Mouse (Mus musculus): Measurements from ENCODE around the gene Gm20708. TPM values are rescaled to one million over a fixed set of nuclear protein-coding genes. Genes with fewer than 3 reads are reported as not detected.

The Gm20708 gene
- polyA plus RNA-seq, 1 experiment from 2014 or later = 0.53 TPM

DNA sequence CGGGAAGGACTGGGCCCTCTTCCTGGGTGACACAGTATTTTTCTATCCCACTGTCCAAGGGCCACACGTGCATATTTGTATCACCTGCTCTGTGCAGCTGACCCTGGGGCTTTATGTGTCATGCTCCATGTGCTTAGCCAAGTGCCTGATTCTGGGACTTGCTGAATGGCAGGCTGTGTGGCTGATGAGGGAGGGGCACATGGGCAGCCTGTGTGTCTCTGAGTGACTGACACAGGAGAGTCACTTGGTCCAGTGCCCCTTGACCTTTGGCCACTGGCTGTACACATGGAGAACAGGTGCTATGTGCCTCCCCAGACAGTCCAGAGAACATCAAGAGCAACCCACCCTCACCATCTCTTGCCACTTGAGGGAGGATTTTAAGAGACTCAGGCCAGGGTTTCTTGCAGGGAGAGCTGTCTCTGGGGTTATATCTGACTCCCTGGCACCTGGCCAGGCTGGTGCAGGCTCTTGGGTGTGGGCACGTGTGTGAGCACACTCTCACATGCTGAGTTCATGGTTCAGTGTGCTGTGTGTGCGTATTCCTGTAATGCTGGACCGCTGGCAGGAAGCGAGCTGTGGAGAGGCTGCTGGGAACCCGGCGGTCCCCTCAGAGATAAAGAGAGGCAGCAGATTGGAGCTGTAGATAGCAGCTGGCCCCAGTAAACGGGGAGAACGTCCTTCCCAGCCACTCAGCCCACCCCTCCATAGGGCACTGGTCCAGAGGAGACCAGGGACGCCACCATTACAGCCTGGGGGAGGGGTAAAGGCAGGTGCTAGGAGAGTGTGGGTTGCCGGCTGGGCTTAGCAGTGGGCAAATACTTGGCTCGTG is 68.7 kb downstream of the Gm20708 start:
- H3K4me1 ChIP-seq = peaks cover 42% of the 10 kb centered on the region
- ATAC-seq (ENCODE audit: insufficient read depth, low FRiP score, low read depth) = peak; percentile 36; the same call in 1 of the 2 replicates
- H3K4me2 ChIP-seq = peak overlapping the region; percentile 44
- 24% methylated on average over 13 of the region's 13 CpGs for WGBS
- H3K9ac ChIP-seq = no peak overlapping the region
- H3K4me3 ChIP-seq (replicated peaks) = no peak overlapping the region; the same call in 1 of the 2 replicates
- H3K9me3 ChIP-seq = no peaks in the 10 kb centered on the region
- H3K36me3 ChIP-seq = no peaks in the 10 kb centered on the region
- peak overlapping the region; percentile 57; the same call in 1 of the 2 replicates for H3K27ac ChIP-seq
- H3K27me3 ChIP-seq (replicated peaks) = no peaks in the 10 kb centered on the region

DNA sequence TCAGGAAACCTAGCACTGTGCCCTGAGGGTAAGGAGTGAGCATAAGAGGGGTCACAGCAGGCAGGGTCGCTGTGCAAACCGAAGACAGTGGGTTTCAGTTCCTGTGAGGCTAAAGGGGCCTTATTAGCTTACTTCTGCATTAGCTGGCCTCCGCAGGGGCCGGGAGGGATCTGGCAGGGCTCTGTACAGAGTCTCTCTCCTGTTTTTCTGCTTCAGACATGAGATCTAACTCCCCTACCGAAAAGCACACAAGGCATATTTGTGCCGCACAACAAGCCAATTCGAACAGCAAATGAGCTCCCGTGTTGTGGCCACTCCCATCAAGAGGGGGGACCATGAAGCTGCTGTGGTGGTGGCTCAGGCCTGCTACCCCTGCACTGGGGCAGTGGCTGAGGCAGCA is 69.4 kb downstream of the Gm20708 start:
- H3K36me3 ChIP-seq = no peaks in the 10 kb centered on the region
- no peak overlapping the region for H3K4me3 ChIP-seq (replicated peaks)
- H3K4me1 ChIP-seq = peaks cover 42% of the 10 kb centered on the region
- 0 out of 2 replicates have a peak, but pooled peaks have one; percentile 1 for ATAC-seq (ENCODE audit: insufficient read depth, low FRiP score, low read depth)
- H3K27me3 ChIP-seq (replicated peaks) = no peaks in the 10 kb centered on the region
- peak overlapping the region; percentile 44 for H3K4me2 ChIP-seq
- no peaks in the 10 kb centered on the region for H3K9me3 ChIP-seq
- H3K9ac ChIP-seq = no peak overlapping the region
- 27% methylated on average over 8 of the region's 8 CpGs for WGBS
- H3K27ac ChIP-seq = peak overlapping the region; percentile 57; the same call in 1 of the 2 replicates

DNA sequence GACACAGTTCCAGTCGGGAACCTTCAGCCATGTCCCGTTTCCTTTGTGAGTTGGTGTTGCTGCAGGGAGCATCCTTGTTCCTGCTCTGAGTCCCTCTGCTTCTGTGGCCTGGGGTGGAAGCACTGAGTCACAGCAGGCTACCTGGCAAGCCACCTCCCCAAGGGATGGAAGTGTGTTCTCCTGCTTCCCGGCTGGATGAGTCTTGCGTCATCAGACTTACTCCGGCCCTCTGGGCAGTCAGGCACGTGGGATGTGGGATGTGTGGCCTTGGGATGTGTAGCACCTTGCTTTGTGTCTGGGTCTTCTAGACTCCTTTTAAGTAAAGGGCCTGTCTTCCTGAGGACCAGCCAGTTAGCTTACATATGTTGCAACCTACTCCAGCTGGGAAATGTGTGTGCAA is 70.2 kb downstream of the Gm20708 start:
- Histone ChIP-seq H3K4me2 (no peak overlapping the region), H3K9me3 (no peaks in the 10 kb centered on the region), H3K4me1 (peaks cover 42% of the 10 kb centered on the region), H3K4me3 (replicated peaks) (no peak overlapping the region), H3K36me3 (no peaks in the 10 kb centered on the region), H3K9ac (no peak overlapping the region), H3K27me3 (replicated peaks) (no peaks in the 10 kb centered on the region), H3K27ac (no peak overlapping the region)
- 75% methylated on average over 6 of the region's 6 CpGs for WGBS
- ATAC-seq (ENCODE audit: insufficient read depth, low FRiP score, low read depth) = no peak

DNA sequence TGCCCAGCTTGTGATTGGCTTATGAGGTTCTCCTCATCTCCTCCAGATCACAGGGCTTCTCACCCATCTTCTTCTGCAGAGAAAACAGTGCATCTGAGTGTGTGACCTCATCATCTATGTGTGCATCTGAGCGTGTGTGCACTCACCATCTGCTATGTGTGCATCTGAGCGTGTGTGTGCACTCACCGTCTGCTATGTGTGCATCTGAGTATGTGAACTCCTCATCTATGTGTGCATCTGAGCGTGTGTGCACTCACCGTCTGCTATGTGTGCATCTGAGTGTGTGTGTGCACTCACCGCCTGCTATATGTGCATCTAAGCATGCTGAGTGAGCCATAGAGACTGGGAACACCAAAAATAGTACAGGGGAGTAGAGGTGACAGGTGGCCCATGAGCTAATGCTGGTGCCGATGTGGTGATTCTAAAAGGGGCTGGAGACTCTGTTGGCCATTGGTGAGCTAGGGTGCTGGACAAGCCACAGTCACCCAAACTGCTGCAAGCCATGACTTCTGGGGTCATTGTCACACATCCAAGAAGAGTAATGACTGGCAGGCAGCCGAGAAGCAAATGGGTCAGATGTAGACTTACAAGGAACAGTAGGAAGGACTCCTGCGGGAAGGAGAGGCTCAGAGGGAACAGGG is 71.0 kb downstream of the Gm20708 start:
- WGBS = 90% methylated on average over 9 of the region's 9 CpGs
- Histone ChIP-seq H3K4me3 (replicated peaks) (no peak overlapping the region), H3K36me3 (no peaks in the 10 kb centered on the region), H3K4me1 (peaks cover 37% of the 10 kb centered on the region), H3K4me2 (no peak overlapping the region), H3K9me3 (no peaks in the 10 kb centered on the region), H3K27me3 (replicated peaks) (no peaks in the 10 kb centered on the region), H3K27ac (0 out of 2 replicates have a peak overlapping the region, but pooled peaks have one; percentile 62), H3K9ac (no peak overlapping the region)
- ATAC-seq (ENCODE audit: insufficient read depth, low FRiP score, low read depth) = no peak

DNA sequence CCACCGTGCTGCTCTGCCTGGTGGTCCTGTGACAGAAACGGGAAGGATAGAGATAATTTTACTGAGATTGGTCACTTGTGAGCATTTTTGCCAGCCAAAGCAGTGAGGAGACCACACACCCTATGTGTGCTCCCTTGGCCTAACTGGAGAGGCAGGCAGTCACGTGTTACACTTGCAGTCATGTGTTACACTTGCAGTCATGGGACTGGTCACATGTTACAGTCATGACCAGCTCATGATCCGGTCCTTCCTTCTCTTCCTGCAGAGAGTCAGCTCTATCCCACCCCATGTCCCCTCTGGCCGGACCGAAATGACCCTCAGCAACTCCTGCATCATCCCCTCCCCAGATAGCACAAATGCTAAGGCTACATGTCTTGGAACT is 71.5 kb downstream of the Gm20708 start:
- Histone ChIP-seq H3K4me1 (peaks cover 36% of the 10 kb centered on the region), H3K27me3 (replicated peaks) (no peaks in the 10 kb centered on the region), H3K4me3 (replicated peaks) (no peak overlapping the region), H3K9ac (no peak overlapping the region), H3K27ac (0 out of 2 replicates have a peak overlapping the region, but pooled peaks have one; percentile 62), H3K4me2 (no peak overlapping the region), H3K9me3 (no peaks in the 10 kb centered on the region), H3K36me3 (no peaks in the 10 kb centered on the region)
- WGBS = 75% methylated on average over 6 of the region's 6 CpGs
- no peak for ATAC-seq (ENCODE audit: insufficient read depth, low FRiP score, low read depth)

DNA sequence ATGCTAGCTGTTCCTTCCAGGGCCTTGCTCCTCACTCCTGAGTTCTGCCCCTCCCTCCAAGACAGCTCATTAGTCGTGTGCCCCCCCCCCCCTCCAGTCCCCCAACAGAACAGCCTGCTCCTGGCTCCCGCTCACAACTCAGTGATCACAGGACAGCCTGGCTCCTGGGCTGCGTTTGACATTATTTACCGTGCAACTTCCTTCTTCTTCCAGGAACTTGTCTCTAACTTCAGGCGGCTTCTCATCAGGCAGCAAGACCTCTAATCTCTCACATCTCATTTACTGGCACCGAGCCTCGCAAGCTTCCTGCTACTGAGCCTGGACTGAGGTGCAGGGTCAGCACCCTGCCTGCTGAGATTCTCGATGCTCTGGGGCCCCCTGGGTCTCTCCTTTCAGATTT is 72.3 kb downstream of the Gm20708 start:
- Histone ChIP-seq H3K9me3 (no peaks in the 10 kb centered on the region), H3K27ac (peak overlapping the region; percentile 62), H3K9ac (no peak overlapping the region), H3K4me2 (no peak overlapping the region), H3K27me3 (replicated peaks) (no peaks in the 10 kb centered on the region), H3K4me1 (peaks cover 36% of the 10 kb centered on the region), H3K36me3 (no peaks in the 10 kb centered on the region), H3K4me3 (replicated peaks) (no peak overlapping the region)
- 3% methylated on average over 7 of the region's 8 CpGs for WGBS
- ATAC-seq (ENCODE audit: insufficient read depth, low FRiP score, low read depth) = no peak; the same call in 1 of the 2 replicates

DNA sequence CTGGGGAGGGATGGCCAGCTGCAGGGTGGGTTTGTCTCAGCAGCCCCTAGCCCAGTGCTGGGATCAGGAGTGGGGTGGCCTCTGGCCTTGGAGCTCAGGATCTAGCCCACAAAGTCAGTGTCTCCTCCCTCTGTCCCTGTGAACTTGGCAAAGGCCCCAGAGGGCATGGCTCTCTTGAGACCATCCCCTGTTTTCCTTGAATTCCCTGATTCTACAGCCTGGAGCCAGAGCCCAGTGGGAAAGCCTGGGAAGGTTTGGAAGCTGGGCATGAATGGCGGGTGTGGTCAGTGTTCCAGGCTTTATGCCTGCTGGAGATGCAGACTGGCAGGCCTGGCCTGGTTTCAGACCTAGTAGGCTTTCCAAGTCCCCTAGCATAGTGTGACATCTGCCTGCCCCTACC is 72.7 kb downstream of the Gm20708 start:
- Histone ChIP-seq H3K36me3 (no peaks in the 10 kb centered on the region), H3K4me3 (replicated peaks) (no peak overlapping the region), H3K4me2 (no peak overlapping the region), H3K4me1 (peaks cover 36% of the 10 kb centered on the region), H3K9ac (no peak overlapping the region), H3K27me3 (replicated peaks) (no peaks in the 10 kb centered on the region), H3K9me3 (no peaks in the 10 kb centered on the region), H3K27ac (peak overlapping the region; percentile 62)
- 78% methylated on average over 1 of the region's 1 CpGs for WGBS
- ATAC-seq (ENCODE audit: insufficient read depth, low FRiP score, low read depth) = no peak

DNA sequence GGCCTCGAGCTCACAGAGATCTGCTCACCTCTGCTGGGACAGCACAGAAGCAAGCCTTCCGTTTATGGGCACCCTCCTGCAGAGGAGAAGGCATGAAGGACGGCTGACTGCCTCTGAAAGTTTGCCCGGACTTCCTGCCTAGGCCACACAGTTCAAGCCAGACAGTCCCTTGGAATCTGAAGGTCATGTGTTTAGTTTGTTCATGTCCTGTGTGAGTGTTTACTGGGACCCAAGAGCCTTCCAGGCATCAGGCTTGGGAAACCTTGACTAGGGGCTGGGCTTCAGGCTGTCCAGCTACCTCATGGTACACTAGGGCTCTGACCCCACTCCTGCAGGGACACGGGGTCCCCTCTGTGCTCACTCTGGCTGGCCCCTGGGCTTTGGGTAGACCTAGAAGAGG is 76.5 kb downstream of the Gm20708 start:
- H3K9ac ChIP-seq = no peak overlapping the region
- no peak for ATAC-seq (ENCODE audit: insufficient read depth, low FRiP score, low read depth)
- peaks cover 48% of the 10 kb centered on the region for H3K4me1 ChIP-seq
- H3K27me3 ChIP-seq (replicated peaks) = no peaks in the 10 kb centered on the region
- 46% methylated on average over 5 of the region's 5 CpGs for WGBS
- no peaks in the 10 kb centered on the region for H3K9me3 ChIP-seq
- H3K4me3 ChIP-seq (replicated peaks) = no peak overlapping the region
- H3K36me3 ChIP-seq = no peaks in the 10 kb centered on the region
- no peak overlapping the region for H3K4me2 ChIP-seq
- no peak overlapping the region for H3K27ac ChIP-seq

DNA sequence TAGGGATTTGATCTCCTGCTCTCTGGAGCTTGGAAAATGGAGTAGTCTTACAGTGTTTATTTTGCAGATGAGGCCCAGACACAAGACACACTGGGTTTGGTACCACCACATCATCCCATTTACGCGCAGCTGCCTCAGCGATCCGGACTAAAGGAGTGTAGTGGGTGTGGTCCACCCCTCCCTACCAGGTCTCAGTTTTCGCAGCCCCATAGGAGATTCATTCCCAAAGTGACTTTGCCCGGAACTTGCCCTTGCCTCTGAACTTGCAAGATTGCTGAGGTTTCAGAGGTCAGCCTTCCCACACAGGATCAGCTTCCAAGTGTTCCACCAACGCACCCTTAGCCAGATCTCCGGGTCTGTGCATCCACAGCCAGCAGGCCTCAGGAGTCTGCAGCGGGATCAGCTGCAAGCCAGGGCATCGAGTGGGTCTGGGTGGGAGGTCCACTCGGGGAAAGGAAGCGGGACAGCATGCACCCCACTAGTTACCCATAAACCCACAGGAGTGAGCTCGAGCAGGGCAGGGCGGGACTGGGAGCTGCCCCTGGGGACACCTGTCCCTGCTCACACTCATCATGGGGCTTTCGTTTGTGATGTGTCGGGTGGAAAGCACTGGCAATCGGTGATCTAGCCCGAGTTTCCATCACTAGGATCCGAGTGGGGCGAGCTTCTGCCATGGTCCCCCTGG is 78.8 kb downstream of the Gm20708 start:
- no peak for ATAC-seq (ENCODE audit: insufficient read depth, low FRiP score, low read depth)
- H3K4me3 ChIP-seq (replicated peaks) = peak overlapping the region; percentile 28; the same call in 1 of the 2 replicates
- WGBS = 28% methylated on average over 20 of the region's 20 CpGs

DNA sequence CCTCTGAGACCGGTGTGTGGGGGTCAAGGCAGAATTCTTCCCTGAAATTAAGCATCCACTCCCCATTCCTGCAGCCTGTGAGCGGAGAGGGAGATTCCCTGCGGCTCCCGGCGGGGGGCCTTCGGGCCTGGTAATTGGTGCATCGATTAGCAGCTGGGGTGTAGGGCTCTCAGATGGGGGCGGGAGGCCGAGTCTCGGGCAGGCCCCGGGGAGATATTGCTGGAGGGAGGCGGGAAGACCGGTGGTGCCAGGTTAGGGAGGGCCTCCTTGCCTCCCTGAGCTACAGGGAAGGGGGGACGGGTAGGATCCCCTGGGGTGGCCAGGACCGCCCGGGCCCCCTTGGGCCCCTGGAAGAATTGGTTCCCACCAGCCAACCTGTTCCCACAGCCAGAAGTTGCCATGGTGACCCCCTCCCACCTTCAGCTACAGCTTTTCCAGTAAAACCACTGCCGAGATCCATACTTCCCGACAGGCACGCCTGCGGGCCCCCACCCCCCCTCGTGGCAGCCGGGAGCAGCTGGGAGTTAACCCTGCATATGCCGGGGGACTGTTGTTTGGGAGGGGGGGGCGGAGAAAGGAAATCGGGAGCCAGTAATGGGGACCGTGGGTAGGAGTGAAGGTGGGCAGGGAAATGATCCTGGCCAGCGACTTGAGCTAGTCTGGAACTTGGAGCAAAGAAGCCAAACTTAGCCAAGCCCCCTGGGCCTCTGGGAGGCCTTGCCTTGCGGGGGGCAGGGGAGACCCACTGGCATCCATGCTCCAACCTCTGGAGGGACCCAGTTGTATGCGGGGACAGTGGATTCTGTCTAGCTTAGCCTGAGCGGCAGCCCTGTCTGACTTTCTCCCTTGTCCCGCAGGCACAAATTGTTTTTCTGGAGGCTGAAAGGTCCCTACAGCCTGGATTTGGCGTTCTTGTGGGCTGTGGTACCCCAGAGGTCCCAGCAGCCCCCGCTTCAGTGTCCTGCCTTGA is 79.7 kb downstream of the Gm20708 start:
- Histone ChIP-seq H3K4me3 (replicated peaks) (peak overlapping the region; percentile 28), H3K27ac (peak overlapping the region; percentile 35), H3K27me3 (replicated peaks) (no peaks in the 10 kb centered on the region), H3K4me2 (peak overlapping the region; percentile 57), H3K36me3 (no peaks in the 10 kb centered on the region), H3K9ac (no peak overlapping the region), H3K9me3 (no peaks in the 10 kb centered on the region), H3K4me1 (peaks cover 43% of the 10 kb centered on the region)
- ATAC-seq (ENCODE audit: insufficient read depth, low FRiP score, low read depth) = peak; percentile 44; the same call in 1 of the 2 replicates
- whole genome bisulfite sequencing = 10% methylated on average over 33 of the region's 33 CpGs

More for the DNA sequence above, 78.8 kb downstream of the Gm20708 start:
- Histone ChIP-seq H3K36me3 (no peaks in the 10 kb centered on the region), H3K27ac (0 out of 2 replicates have a peak overlapping the region, but pooled peaks have one; percentile 35), H3K9ac (no peak overlapping the region), H3K9me3 (no peaks in the 10 kb centered on the region), H3K4me2 (peak overlapping the region; percentile 57), H3K27me3 (replicated peaks) (no peaks in the 10 kb centered on the region), H3K4me1 (peaks cover 43% of the 10 kb centered on the region)

Data from stomach, embryonic 15.5 days (tissue).